Mouse (Mus musculus) CD4-positive, CD25-positive, alpha-beta regulatory T cell, adult 2 months (primary cell): ENCODE data around the gene Glis1.
"Not testable (repeated sequence)": the region's sequence is repeated elsewhere in the genome, so short reads cannot be mapped to it uniquely, and the experiment has no call there.

Experiments
- DNase-seq: peaks from one replicate; pipeline ENCODE4 v3.0.0-alpha.2; 2012; ENCODE audit warnings: low read depth, low spot score

Gene Glis1

DNA sequence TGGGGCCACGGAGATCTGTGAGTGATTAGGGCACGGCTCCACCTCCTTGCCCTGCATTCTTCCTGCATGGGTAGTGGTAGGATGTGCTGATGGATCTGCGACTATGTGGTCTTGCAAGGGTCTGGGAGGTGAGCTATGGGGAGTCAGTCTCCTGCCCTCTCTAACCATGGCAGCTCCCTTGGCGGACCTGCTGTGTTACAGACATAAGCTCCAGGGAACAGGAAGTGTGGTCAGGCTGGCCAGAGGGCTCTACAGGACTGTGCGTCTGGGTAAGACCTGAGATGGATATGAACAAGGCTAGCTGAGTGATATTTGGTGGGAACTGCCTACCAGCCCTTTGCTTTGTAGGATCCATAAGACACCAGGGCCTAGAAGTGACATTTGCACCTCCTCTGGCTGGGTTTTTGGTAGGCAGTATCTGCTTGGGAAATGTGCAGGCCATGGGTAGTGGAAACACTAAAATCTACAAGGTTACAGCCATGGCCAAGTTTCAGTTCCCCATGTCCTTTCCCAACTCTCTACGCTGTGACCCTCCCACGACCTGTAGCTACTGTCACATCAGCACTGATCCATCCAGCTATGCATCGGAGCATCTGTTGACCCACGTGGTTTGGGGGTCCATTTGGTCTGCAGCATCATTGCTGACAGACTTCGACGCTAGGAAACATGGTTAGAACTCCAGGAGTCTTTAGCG is 142.9 kb downstream of the Glis1 start:
- no peak for DNase-seq

DNA sequence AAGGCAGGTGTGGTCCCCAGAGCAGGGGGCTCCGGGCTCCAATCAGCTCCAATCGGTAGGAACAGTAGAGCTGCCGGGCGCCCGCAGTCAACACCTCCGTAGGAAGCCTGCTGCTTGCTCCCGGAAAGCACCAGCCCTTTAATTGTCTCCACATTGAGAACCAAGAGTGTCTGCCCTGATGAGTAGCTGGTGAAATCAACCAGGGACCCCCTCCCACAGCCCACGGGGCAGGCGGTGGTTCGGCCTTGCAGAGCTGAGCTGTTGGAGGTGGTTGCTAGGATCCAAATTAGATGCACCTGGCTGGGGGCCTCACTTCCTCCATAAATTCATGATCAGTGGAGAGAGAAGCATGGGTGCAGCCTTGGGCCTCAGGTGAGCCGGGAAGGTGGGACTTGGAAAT is 146.5 kb downstream of the Glis1 start:
- no peak for DNase-seq

DNA sequence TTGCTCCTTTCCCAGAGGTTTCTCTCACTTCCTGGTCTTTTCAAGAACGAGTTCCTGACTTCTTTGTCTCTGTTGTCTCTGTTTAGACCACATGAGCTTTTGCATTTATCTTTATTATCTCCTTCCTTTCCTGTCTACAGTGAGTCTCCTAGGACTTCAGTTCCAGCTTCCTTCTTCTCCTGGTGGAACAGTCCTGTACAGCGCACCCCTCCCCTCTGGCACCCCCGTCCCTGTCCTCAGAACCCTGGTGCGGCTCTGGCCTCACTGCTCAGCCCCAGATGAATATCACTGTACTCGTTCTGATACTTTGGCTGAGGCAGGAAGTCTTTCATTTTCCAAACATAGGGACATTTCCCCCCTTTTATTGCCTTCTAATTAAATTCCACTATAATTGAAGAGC is 152.0 kb downstream of the Glis1 start:
- DNase-seq: no peak

DNA sequence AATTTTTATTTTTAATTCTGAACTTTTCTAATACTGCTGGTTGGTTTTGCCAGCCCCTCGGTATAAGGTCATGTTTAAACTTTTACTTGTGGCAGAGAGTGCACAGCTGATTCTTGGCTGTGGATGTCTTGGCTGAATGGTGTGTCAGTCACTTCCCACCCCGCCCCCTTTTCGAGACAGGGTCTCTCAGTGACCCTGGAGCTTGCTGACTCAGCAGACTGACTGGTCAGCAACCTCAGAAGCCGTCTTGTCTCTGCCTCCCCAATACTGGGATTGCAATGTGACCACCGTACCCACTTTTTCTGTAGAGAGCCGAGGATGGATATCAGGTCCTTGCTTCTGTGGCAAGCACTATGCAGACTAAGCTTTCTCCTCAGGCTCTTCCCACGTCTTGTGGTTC is 154.2 kb downstream of the Glis1 start:
- DNase-seq: no peak

DNA sequence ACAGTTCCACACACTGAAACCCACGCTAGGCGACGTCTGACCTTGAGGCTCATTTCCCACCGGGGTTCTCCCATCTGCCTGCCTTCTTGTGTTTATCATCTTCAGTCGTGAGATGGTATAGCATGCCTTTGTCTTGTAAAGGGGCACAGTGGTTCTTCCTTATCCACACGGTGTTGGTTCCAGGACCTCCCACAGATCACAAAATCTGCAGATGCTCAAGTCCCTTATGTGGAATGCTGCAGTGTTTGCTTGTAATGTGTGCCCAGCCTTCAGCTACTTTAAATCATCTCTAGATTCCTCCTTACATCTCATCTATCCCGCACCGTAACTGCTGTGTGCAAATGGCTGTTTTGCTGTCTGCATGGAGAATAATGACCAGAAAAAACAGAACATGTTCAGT is 154.7 kb downstream of the Glis1 start:
- no peak for DNase-seq

DNA sequence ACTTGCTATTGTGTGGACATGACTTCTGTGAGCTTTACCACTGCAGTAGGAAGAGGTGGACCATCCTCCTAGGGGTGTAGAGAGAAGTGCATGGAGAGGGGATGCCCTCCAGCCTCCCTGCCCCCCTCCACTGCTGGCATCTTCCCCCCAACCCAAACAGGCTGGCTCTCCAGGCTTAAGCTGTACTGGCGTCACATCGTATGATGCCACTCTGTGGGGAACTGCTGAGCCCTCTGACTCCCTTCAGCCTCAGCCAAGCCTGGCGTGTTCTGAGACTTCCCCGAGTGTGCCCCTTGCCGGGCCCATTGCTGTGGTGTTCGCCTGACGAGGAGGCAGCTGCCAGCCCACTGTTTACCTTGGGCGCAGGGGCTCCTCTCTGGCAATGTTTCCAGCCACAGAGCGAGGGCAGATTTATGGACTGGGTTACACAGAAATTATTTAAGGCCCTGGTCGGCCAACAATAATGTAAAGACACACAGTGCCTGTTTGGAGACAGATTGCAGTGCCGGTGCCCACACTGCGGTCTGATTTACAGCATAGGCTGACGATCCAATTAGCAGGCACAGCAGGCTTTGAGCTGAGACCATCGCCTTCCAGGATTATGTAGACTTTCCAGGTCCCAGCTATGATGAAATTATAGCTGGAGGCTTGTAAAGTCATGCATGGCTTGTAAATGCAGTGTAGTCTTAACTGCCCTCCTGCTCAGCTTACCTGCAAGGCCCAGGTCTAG is 156.6 kb downstream of the Glis1 start:
- no peak for DNase-seq

DNA sequence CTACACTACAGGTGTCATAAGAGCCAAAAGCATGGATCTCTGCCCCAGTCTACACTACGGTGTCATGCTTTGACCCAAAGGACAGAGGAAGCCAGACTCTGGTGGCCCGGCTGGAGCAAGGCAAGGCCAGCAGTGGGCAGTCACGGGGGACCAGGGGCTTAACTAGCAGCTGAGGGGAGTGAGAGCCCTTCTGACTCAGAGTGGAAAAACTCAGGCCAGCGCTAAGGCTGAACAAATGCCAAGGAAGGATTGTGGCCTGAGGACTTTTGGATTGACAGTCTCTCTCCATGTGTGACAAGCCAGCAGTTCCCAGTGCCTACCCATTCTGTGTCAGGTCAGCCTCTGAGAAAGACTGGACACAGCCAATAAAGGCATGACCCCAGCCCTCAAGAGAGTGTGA is 159.0 kb downstream of the Glis1 start:
- no peak for DNase-seq

DNA sequence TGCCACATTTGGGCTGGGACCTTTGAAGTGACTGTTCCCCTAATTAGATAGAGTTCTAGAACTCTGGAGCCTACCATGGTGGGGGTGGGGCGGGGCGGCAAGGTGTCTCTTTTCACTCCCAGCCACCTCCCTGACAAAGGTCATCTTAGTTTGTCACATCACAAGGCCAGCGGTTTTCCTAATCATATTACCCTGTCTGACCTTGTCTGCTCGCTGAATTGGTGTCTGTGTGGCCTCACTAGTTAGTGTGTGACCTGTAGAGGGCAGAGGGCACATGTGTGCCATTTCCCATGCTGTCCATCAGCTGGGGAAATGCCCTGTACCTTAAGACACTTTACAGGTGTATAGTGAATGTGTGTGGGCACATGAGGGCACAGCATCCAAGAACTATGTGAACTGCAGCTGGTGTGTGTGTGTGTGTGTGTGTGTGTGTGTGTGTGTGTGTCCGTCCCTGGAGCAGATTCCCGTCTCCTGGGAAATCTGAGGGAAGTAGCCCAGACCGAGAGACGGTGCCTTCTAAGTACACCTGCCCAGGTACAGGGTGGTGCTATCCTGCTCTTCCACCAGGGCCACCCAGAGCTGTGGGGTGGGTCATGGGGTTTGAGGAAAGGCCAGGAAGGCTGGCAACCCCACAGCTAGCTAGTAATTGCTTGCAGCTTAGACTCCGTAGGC is 163.0 kb downstream of the Glis1 start:
- no peak for DNase-seq

DNA sequence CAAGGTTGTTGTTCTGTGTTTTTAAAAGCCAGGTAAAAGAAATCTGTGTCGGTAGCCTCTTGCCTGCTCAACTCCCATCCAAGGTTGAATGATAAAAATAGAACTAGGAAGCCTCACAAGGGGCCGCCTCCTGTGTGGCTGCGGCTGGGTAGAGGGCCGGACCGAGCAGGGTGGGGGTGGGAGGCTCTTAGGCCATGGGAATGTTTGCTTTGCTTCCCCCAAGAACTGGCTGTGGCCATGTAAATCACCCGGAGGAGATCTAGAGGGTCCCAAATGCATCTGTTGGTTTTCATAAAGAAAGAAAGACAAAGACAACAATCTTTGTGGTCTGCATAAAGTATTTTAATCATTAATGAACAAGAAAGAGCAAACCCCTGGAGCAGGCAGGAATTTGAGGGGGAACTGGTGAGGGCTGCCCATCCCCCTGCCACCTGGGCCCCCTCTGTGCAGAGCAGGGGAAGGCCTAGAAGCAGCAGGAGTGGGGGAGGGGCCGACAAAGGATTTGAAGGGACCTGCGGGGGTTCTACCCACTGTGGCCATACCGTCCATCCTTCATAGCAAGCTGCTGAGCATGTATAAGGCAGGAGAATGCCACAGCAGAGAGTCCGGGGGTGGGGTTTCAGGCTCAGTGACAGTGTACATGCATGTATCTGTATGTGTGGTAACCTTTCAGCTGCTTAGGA is 163.6 kb downstream of the Glis1 start:
- no peak for DNase-seq

DNA sequence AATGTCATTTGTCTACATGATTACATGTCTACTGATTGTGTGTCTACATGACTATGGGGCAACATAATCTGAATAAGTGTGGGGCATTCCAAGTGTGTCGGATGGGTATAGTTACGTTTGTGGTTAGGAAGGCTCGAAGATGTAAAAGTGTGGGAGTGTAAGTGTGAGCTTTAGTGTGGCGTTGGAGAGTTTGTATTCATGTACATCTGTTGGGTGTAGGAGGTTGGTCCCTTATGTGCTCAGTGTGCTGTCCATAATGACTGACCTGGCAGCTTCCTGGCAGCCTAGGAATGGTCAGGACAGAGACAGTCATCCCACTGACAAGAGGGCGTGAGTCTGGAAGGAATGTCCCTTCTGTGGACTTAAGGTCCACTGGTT is 164.2 kb downstream of the Glis1 start:
- DNase-seq: not testable (repeated sequence)

DNA sequence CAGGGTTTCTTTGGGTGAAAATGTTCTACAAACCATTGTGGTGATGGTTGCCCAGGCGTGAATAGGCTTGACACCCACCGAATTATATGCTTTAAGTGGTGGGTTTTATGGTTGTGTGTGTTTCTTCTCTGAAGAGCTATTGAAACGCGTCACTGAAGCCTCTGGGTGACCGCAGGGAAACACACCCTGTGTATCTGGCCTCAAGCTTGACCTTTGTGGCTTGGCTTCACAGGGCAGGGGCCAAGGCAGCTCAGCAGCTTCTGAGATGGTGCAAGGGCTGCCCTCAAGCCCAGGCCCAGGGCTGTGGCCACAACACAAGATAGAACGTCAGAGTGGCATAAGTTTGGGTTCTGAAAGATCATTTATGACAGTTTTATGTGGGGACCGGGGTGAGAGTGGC is 167.9 kb downstream of the Glis1 start:
- DNase-seq: no peak

DNA sequence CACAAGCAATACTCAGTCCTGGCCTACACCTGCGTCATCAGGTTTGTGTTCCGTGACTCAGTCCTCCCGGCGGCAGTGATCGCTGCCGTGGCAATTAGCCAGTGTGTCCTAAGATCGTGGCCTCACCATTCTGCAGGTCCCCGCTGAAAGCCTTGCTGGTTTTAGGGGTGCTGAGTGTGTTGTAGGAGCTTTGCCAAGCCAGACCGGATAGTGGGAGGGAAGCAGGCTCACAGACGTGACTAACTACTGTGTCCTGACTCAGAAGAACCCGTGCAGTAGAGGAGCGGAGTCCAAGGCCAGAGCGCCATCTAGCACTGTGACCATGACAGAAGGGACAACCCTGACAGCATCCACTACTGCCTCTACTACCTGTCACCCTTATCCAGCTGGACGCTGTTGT is 168.4 kb downstream of the Glis1 start:
- DNase-seq: no peak

DNA sequence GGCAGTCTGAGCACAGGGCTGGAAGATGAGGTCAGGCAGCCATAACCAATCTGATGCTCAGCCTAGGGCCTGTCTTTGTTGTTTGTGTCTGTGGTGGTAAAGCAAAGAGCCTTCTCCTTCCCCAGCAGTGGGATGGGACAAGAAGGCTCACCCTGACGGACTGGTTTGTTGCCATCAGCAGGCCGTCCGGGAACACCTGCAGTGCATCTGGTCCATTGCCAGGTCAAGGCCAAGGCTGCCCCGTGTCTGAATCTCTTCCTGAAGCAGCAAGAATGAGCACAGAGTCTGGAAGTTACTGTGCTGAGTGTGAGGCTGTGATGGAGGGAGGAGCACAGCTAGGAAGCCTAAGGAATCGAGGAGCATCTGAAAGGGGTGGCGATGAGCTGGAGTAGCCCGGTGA is 168.8 kb downstream of the Glis1 start:
- DNase-seq: no peak

DNA sequence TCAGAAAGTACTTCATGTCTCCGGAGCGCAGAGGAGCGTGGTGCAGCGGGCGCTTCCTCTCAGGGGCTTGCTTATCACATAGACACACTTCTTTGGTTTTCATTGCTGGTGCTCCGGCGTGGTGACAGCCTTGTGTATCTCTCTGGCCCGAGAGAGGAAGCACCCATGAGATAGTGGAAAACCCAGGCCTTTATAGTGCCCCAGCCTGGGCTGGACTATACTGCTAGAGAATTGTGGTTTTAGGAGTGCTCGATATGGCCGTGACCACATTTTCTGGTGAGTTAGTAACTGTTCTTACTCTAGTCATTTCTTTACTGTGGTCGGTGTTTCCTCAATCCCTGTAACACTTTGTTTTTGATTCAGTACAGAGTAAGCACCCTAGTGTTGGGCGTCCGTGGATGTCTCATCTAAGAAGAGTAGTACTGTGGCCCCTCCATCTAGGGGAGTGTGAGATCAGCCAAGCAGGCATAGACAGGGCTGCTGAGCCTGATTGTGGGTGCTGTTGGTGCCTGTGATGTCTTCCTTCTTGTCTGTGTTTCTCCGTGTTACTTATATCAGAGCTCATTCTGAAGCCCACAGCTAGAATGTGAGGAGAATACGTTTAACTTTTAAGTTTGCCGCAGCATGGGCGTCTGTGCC is 171.7 kb downstream of the Glis1 start:
- DNase-seq: no peak

DNA sequence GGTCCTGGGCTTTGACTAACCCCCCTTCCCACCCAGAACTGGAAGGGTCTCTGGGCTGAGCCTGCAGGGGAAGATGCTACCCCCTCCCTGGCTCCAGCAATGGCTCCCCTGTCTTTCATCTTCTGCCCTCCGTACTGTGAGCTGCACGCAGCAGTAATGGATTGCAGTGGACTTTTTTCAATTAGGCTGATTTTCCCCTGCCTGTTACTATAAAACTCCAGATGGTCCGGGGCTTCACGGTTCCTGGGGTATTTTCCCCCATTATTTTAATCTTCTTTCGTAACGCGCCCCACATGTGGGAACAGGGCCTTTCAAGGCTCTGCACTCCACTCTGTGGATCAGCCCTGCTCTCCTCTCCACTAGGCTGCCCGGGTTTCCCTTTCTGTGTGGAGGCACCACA is 175.4 kb downstream of the Glis1 start:
- no peak for DNase-seq

DNA sequence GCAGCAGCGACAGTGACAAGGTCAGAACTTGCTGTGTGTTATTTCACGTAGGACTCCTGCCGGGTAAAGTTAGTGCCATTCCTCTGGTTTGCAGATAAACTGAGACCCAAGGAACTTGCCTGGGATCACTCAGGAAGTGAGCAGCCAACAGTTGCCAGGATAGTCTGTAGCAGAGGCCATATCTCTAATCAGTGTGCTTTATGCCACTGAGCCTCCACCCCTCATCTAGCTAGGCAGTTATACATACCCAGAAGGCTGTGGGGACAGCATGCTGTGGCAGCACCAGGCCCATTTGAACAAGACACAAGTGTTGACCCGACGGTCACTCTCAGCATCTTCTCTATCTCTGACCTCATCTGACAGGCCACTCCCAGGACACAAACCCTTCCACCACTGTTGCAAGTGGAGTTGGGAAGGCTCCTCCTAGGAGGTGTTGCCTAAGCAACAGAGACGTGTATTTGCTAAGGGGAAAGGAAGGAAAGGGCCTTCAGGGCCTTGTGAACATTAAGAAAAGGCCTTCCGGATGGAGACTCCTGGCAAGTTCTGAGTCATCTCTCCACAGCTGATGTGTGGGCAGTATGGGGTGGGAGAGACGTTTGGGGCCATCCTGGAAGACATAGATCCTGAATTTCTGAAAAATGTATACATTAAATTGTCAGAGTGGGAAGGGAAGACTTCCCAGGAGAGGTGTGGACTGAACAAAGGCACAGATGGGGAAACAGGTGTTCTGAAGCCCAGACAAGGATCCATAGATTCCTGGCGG is 177.7 kb downstream of the Glis1 start:
- no peak for DNase-seq

DNA sequence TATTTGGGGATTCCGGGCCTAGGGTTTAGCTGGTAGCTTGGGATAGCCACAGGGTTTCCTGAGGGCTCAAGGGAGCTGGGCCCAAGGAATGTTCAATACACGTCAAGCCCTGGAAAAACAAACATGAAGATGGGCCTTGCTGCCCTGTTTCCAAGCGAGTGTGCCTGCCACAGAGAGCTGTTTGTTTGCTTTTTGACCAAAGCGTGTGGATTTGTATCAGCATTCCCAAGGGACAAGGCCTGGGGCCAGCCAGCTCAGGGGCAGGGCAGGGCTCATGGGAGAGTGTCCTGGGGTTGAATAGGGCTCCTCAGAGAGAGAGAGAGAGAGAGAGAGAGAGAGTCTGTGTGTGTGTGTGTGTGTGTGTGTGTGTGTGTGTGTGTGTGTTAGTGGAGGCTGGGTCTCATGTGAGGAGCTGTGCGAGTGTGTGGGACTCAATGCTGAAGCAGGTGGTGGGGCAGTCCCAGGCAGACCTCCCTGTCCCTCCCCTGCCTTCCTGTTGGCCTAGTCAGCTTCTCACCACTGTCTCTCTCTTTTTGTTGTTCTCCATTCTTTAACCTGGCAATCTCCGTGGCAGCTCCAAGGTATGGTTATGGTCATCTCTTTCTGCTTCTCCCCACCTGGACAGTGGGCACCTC is 183.3 kb downstream of the Glis1 start:
- DNase-seq: no peak

DNA sequence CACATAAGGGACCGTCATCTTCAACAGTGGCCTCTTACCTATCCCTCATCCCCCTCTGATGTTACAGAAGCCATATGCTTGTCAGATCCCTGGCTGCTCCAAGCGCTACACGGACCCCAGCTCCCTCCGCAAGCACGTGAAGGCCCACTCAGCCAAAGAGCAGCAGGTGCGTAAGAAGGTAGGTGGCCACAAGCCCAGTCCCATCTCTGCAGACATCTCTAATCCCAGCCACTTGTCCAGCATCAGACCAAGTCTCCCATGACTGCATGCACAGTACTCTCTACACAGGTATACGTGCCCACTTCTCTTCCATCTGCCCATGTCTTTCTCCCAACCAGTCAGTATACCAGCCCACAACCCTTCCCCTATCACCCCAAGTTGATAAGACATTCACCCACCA is 185.1 kb downstream of the Glis1 start:
- DNase-seq: no peak

DNA sequence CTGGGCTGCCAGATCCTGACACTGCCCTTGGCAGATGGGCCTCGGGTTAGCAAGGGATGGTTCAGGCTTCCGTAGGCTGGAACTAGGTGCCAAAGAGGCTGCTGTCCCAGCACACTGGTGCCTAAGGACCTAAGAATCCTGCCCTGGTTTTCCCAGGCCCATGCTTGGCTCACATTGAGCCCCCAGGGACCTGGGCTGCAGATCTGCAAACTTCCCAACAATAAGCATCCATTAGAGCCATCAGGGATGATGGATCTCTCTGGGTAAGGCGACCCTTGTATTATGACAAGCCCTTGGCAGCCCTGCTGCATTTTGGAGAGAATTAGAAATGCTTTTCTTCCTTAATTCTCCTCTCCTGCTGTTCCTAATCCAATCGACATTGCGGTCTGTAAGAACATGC is 187.0 kb downstream of the Glis1 start:
- no peak for DNase-seq

DNA sequence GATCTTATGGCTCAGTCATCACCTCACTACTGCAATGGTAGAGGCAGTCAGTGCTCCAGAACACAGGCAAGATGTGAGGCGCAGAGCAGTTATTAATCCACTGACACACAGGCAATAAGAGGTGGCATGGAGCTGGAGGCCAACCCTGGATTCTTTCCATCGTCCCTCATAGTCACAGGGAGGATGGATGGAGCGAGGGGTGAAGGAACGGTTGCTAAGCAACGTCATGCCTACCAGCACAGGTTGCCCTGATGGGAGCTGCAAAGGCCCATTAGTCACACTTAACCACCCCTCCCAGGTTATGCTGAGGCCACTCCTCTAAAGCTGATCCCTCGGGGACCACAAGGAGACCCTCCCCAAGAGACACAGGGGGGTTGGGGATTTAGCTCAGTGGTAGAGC is 187.9 kb downstream of the Glis1 start:
- no peak for DNase-seq

DNA sequence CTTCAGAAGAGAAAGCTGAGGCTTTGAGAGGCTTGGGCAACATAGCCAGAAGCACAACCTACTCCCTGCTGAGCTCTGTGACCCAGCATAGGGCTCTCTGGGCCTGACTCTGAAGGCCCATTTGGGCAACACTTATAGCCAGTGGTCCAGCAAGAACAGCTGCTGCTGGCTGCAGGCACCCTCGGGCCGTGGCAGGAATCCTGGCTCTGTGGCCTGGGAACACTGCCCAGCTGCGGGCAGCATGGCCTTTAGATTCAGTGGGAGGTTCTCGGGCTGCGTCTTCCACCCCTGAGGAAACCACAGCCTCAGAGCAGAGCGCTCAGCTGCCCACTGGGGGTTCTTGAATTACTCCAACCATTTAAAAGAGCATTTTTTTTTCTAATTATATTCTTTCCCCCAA is 189.5 kb downstream of the Glis1 start:
- DNase-seq: no peak
